Mouse (Mus musculus) adrenal gland, postnatal 4 days (tissue): ENCODE results near the gene Sh3gl2. TPM values are rescaled to one million over a fixed set of nuclear protein-coding genes. Genes with fewer than 3 reads are reported as not detected.

Experiments
- DNase-seq, 2 experiments: peaks; one replicate each; pipeline ENCODE4 v3.0.0; 2021 to 2022; ENCODE audit warnings: low spot score in 2 of 2, mixed read lengths in 2 of 2
- total RNA-seq, 2 experiments: library from RNA; stranded (reverse); gene quantifications; 2 replicates each; pipeline ENCODE4 v1.2.3; 2021

Gene Sh3gl2
- total RNA-seq, 2 experiments from 2014 or later: 13.0 to 16.5 TPM

DNA sequence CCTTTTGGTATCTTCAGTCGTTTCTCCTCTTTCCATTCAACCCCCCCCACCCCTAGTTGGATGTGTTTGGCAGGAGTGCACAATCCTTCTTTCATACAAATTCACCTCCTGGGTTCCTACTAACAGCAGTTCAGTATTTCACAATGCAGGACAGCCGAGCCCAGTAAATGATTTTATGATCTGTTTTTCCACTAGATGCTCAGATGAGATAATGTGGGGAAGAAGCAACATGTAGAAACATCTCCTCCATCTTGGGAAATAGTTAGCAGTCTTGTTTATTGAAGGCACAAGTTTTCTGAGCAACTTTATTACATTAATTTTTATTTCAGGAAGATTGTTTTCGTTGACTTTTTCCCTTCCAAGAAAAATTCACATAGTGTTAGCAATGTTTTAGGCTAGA is 349.8 kb downstream of the Sh3gl2 start:
- no peak for DNase-seq

GRCm38 (mm10) chr4:85559753-85560152 is 354.8 kb downstream of the Sh3gl2 start:
- no peak for DNase-seq

GRCm38 (mm10) chr4:85585426-85585825 is 380.5 kb downstream of the Sh3gl2 start:
- DNase-seq: no peak

GRCm38 (mm10) chr4:85588928-85589327 is 384.0 kb downstream of the Sh3gl2 start:
- no peak for DNase-seq

GRCm38 (mm10) chr4:85591037-85591436 is 386.1 kb downstream of the Sh3gl2 start:
- no peak for DNase-seq

GRCm38 (mm10) chr4:85594159-85594558 is 389.2 kb downstream of the Sh3gl2 start:
- DNase-seq: no peak

- DNase-seq: no peak
These were observed 408.4 kb downstream of the Sh3gl2 start for GRCm38 (mm10) chr4:85613331-85613730.

GRCm38 (mm10) chr4:85618746-85619145 is 413.8 kb downstream of the Sh3gl2 start:
- DNase-seq: no peak

GRCm38 (mm10) chr4:85619261-85619660 is 414.3 kb downstream of the Sh3gl2 start:
- DNase-seq: no peak

GRCm38 (mm10) chr4:85629381-85629780 is 424.5 kb downstream of the Sh3gl2 start:
- DNase-seq: no peak

- DNase-seq: no peak
These were observed 464.3 kb downstream of the Sh3gl2 start for GRCm38 (mm10) chr4:85669271-85669670.

- no peak for DNase-seq
These were observed 464.8 kb downstream of the Sh3gl2 start for GRCm38 (mm10) chr4:85669735-85670134.

DNA sequence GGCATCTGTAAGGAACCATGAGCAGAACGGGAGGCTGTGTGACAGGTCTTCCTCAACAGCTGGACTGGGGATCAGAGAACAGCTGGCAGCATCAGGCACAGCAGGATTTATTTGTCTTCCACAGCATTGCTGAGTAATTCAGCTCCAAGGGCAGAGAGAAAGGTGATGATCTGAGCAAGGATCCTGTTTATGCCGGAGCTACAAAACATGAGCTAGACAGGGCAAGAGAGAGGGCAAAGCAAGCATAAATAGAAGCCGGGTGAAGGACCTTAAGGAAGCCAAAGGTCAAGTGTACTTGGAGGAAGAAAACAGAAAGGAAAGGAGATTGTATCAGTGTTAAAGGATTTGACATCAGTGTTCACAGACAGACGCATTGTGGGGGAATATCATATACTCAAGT is 467.4 kb downstream of the Sh3gl2 start:
- no peak for DNase-seq

DNA sequence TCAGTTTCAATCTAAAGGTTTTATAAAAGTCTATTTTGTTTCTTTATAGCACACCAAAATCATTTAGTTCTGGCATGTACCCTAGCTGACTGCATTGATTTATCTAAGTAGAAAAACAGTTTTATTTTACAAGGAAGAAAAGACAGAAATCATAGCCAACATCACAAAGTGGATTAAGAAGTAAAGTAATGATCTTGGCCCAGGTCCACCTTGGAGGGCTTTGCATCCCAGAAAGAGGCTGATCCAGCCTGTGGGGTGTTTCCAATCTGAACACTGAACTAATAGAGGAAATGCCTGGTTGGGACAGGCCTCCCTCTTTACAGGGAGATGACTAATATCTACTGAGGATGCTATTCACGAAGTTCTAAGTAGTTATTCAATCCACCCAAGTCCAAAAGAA is 472.7 kb downstream of the Sh3gl2 start:
- DNase-seq: no peak

DNA sequence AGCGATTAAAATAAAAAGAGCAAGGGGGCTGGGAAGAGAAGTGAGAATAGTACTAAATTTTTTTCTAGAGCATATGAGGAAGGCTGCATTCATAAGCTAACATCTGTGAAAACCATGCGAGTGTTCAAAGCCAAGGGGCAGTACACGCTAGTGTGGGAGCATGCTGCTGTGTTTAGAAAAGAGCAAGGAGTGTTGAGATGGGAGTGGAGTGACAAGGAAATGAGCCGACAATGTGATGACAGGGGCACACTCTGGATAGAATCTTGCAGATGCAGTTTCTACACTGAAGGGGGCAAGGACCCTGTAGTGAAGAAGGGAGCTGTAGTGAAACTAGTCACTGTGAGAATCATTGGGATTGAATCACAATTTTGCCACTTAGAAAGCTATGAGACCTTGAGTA is 481.2 kb downstream of the Sh3gl2 start:
- DNase-seq: no peak
